Mouse (Mus musculus): ENCODE measurements around the gene Ank3. TPM values are rescaled to one million over a fixed set of nuclear protein-coding genes. Genes with fewer than 3 reads are reported as not detected.

Ank3 gene
- not detected in 2 replicates for total RNA-seq (2014; fragmentation: Nextera tagmentation)
- 0.05 and 0.39 TPM in 2 replicates for total RNA-seq (2017)

DNA sequence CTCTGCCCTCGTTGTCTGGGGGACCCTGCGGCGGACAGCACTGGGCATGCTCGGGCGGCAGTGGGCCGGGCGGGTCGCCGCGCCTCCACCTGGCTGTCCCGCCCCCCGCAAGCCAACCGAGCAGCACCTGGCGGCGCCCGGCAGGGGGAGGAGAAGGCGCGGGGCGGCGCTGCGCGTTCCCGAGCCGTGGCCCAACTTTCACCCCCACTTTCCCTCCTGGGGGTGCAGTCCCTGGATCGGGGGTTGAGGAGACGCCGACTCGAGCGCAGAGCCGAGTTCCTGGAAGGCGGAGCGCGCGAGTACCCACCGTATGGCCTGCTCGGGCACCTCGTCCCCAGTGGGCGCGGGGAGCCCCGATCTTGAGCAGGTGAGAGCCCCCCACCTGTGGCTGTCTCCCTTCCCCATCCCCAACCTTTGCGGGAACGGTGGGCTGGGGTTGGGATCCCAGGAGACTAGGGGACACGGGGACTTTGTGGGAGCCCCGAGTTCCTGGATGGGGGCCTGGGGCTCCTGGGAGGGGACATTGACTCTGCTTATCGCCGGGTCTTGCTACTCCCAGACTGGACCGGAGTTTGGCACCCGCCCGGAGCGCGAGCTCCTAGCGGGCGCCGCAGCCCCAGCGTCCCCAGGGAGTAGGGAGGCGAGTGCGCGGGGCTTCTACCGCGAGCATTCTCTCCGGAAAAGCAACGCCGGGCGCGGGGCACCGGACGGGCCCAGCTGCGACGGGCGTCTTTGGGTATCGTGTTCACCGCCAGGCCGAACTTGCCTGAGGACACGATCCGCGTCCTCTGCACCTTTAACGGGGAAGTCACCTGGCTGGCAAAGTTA lies at the start of gene Ank3:
Gene Ank3 (plus strand): TSS at position 11 of the 828 bp plus-strand sequence.
- ATAC-seq (replicated peaks; ENCODE audit: poor library complexity, severe bottlenecking) = peak; percentile 55; the same call in 1 of the 2 replicates

DNA sequence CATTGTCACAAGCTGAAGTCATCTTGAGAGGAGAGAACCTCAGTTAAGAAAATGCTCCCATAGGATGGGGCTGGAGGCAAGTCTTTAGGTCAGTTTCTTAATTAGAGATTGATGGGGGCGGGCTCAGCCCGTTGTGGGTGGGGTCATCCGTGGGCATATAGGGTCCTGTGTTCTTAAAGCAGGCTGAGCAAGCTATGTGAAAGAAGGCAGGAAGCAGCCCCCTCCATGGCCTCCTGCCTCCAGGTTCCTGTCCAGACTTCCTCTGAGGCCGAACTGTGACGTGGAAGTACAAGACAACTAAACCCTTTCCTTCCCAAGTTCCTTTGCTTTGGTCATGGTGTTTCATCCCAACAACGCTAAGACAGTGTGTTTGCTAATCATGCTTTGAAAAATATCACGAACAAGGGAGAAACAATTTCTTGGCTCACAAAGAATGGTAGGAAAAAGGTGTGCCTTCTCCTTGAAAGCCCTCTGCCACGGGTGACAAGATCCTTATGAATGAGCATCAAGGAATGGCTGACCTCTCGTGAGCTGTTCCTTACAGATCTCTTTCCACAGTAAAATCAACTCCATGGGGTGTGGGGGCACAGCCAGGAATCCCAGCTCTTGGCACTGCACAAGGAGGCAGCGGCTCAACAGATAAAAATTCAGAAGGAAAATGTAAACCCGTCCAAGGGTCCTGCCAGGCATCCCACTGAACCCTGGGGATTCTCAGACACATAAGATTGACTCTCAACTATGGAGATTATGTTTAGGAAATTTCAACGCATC lies 47.3 kb upstream of the Ank3 start:
- ATAC-seq (replicated peaks; ENCODE audit: poor library complexity, severe bottlenecking) = peak; percentile 68

DNA sequence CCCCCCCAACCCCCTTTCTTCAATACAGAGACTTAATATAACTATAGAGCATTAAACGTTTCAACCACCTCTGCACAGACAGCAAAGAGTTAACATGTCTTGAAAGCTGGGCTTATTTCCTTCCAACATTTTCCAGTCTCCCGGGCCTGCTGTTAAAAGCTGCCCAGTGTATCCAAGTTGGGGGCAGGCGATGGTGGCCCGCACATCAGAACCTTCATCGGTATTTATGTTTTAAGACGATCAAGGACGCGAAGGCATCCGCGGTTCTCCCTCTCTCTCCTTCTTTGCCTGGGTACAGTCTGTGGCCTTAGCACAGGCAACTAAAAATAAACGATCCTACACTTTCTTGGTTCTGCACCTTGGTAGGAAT lies 46.7 kb upstream of the Ank3 start:
- ATAC-seq (replicated peaks; ENCODE audit: poor library complexity, severe bottlenecking) = no peak

DNA sequence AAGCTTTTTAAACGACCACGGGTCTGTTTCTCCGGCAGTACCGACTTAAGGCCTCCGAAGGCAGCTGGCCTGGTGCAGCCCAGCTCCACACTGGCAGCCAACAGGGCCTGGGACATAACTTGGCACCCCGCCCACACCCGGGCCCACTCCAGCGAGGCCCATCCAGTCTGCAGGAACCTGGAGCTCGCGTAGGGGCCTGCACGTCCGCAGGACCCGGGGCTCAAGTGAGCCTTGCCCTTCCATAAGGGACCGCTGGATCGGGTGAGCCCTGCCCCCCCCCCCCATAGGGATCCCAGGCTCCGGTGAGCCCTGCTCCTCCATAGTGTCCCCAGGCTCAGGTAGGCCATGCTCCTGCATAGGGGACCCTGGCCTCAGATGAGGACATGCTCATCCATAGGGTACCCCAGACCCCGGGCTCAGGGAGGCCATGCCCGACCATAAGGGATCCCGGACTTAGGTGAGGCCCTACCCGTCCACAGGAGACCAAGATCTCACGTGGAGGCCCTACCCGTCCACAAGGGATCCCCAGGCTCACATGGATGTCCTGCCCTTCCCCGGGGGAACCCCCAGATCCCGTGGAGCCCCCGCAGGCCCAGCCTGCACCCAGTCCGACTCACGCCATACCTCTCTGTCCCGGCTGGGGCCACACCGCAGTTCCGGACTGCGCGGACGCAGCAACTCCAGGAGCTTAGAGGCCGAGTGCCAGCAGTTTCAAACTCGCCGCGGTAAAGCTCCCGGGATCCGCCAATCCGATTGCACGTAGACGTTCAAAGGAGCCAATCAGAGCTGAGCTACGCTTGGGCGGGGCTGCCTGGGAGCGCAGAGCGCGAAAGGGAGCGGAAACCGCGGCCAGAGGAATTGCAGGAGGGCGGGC lies 46.1 kb upstream of the Ank3 start, which contains the start of gene Cdk1:
Gene Cdk1 (minus strand): TSS at position 727 of the 874 bp plus-strand sequence.
- ATAC-seq (replicated peaks; ENCODE audit: poor library complexity, severe bottlenecking) = peak; percentile 89

DNA sequence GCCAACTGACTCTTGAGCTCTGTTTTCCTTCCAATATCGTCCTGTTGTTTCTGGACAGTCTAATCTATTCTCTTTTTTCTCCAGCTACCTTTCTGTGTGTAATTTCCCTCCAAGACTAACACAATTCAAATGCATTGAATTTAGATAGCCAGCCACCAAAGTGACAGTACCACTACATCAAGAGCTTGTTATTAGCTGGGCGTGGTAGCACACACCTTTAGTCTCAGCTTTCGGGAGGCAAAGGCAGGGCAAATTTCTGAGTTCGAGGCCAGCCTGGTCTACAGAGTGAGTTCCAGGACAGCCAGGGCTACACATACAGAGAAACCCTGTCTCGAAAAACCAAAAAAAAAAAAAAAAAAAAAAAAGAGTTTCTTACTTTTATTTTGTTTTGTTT lies 45.5 kb upstream of the Ank3 start:
- peak; percentile 10; the same call in 1 of the 2 replicates for ATAC-seq (replicated peaks; ENCODE audit: poor library complexity, severe bottlenecking)

DNA sequence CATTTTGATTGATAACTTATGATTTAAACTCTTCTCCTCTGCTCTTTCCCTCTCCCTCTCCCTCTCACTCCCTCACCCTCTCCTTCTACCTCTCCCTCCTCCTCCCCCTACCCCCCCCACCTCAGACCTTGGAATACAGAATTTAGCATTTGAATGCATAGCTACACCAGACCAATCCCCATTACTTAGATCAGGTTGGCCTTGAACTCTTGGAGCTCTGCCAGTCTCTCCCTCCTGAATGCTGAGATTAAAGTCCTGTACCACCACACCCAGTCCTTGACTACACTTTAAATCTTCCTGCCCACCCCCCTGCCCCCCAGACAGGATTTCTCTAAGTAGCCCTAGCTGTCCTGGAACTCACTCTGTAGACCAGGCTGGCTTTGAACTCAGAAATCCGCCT lies 38.9 kb upstream of the Ank3 start:
- no peak for ATAC-seq (replicated peaks; ENCODE audit: poor library complexity, severe bottlenecking)

DNA sequence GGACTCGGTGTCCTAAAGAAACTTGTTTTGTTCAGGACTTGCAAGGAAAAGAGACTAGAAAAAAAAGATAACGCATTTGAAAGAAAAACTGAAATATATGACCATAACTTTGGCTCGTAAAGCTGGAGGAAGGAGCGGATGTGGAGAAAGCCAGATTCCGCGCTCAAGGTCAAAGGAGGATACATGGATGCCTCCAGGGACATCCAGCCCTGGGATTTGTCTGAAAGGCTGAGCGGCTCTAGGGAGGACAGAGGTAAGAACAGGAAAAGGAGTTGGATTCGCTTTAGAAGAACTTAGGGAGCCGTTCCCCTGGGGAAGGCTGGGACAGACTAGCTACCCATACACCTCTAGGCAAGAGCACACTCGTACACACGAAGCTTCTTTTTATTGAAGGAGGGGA lies 32.4 kb upstream of the Ank3 start:
- ATAC-seq (replicated peaks; ENCODE audit: poor library complexity, severe bottlenecking) = no peak

DNA sequence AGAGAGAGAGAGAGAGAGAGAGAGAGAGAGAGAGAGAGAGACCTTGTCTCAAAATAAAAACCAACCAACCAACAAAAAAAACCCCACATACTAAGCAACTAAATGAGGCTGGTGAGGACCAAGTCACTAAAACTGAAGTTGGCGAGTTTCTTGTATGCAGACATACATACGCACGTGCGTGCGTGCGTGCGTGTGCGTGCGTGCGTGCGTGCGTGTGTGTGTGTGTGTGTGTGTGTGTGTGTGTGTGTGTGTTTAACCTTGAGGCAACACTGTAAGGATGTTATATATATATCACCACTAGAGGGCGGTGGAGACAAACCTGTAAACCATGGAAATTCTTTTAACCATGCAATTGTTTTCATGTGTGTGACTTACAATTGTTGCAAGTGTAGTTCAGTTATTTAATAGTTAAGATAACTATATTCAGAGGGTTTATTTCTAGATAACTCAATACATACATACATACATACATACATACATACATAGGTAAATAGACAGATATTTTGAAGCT lies 31.6 kb upstream of the Ank3 start:
- peak; percentile 44; the same call in 1 of the 2 replicates for ATAC-seq (replicated peaks; ENCODE audit: poor library complexity, severe bottlenecking)

DNA sequence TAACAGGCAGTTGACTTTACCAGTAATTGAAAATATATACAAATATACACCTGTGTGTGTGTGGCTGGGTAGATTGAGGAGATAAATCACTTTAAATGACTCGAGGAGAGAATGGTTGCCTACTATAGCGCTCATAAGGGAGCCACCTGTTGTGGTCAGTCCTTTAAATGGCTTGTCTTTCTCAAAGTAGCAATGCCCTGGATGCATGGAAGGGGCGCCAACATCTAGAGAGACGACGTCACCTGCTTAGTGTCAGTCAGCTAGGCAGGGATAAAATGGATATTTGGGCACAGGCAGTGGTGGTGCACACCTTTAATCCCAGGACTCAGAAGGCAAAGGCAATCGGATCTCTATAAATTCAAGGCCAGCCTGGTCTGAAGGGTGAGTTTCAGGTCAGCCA lies 29.3 kb upstream of the Ank3 start:
- no peak for ATAC-seq (replicated peaks; ENCODE audit: poor library complexity, severe bottlenecking)

DNA sequence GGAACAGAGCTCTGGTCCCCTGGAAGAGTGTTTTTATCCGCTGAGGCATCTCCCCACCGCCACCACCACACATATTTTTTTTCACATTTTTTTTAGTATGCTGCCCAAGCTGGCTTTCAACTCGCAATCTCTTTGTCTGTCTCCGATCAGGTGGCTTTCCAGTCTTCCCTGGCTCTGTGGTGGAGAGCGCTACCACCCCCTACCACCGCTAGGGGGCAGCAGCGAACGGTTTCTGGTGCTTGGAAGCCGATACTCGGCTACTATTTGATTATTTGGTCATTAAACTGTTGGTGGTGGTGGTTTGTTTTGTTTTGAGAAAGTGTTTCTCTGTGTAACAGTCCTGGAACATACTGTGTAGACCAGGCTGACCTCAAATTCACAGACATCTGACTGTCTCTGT lies 27.1 kb upstream of the Ank3 start:
- ATAC-seq (replicated peaks; ENCODE audit: poor library complexity, severe bottlenecking) = peak; percentile 77

DNA sequence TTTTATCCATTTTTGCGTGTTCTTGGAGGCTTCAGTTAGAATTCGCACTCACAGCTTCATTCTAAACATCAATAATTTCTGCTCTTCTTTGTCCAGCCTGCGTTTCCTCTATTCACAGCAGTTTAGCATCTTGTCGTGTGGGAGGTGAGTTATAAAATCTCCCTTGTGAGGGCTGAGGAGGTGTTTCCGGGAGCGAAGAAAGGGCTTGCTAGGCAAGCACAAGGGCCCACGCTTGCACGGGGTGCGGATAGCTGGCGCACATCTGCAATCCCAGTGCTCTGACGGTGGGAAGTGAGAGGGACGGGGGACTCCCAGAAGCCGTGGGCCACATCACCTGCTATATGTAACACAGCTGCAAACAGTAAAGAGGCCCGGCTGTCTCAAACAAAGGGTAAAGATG lies 26.5 kb upstream of the Ank3 start:
- no peak for ATAC-seq (replicated peaks; ENCODE audit: poor library complexity, severe bottlenecking)

DNA sequence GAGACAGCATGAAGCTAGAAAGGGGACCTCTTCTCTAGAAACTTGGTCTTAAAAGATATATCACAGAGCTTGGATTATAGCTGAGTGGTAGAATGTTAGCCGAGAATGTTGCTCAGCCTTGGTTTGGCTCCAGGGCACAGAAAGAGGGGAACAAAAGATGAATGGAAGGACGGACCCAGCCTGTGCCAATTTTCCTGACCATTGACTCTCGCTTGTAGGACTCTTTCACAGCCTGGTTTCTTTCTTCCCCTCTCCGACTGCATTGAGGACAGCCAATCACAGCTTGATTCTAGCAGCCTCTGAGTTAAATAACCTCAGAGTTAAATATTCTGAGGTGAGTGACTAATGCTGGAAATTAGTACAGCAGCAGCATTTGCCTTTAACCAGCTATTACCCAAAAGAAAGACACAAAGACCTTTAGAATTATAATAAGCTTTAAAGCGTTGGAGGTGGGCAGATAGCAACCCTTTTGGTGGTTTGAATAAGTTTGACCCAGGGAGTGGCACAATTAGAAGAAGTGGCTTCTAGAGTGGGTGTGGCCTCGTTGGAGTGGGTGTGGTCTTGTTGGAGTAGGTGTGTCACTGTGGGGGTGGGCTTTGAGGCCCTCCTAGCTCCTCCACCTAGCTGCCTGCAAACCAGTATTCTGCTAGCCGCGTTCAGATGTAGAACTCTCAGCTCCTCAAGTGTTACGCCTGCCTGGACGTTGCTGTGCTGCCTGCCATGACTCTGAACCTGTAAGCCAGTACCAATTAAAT lies 24.6 kb upstream of the Ank3 start:
- no peak for ATAC-seq (replicated peaks; ENCODE audit: poor library complexity, severe bottlenecking)

DNA sequence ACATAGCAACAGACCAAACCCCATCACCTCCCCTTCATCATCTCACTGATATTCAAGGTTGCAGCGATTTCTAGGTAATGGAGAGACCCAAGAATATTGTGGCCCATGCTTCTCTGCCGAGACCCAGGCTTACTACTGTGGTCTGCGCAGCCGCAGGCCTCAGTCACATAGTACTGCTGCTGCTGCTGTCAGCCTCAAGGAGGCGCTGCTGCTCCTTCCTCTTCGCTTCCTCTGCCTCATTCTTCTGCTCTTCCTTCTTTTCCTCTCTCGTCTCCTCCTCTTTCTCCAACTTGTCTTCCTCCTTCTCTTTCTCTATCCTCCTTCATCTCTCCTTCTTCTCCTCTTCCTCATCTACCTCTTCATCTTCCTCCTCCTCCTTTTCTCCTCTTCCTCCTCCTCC lies 23.4 kb upstream of the Ank3 start:
- no peak for ATAC-seq (replicated peaks; ENCODE audit: poor library complexity, severe bottlenecking)

DNA sequence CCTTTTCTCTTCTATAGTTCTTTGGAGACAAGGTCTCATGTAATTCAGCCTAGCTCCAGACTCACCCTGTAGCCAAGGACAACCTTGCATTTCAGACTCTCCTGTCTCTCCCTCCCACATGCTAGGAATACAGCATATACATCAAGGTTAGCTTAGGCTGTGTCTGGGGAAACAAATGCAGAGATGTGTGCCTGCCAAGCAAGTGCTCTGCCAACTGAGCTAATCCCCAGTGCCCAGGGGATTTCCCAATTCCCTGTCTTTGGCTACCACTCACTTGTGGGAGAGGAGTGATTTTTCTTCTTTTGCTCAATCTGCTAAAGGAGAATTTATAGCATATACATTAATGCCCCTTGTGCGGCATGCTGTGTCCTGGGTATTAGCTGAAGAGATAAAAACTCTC lies 15.4 kb upstream of the Ank3 start:
- ATAC-seq (replicated peaks; ENCODE audit: poor library complexity, severe bottlenecking) = no peak

DNA sequence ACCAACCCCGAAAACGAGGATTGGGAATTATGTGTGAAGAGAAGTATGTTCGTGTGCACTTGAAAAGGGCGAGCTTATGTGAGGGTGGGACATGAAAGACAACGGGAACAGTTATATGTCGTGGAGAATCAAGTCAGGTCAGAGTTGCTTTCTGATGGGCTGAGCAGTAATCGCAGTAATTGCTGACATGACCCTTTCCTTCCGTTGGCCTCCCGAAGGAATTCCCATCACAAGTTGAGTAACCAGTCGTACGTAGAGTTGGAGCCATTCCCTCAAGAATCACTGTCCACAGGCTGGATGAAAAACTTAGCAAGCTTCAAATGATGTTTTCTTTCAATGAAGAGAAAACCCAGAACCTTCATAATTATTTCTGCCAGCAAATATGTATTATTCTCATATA lies 13.9 kb upstream of the Ank3 start:
- ATAC-seq (replicated peaks; ENCODE audit: poor library complexity, severe bottlenecking) = no peak

DNA sequence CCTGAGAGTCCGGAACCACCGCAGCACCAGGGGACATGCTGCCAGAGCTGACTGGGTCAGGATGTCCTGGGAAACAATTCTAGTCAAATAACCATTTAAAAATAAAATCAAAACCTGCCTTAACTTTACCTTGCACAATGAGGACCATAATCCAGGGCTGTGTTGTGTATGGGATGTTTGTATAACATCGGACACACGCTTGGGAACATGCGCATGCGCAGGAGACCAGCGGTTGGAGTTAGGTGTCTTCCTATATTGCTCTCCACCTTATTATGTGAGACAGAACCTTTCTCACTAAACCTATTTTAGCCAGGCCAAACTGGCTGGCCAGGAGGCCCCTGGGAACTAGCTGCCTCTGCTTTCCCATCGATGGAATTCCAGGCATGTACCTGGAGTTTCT lies 13.4 kb upstream of the Ank3 start:
- ATAC-seq (replicated peaks; ENCODE audit: poor library complexity, severe bottlenecking) = no peak

DNA sequence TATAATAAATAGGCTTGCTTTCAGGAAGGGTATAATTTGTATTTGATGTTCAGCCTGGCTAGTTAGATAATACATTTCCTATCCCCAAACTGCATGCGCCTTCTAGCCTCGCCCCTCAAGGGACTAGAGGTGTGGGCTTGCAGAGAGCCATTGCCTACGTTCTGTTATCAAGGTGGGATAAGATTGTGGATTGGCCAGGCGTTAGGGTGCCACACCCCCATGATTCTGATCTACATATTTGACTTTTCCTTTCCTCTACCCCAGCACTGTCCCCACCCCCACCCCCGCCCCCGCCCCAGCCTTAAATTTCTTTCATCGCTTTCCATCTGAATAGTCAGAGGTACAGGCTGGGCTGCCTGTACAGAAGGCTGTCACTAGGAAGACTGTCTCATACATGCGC lies 11.8 kb upstream of the Ank3 start:
- ATAC-seq (replicated peaks; ENCODE audit: poor library complexity, severe bottlenecking) = no peak

DNA sequence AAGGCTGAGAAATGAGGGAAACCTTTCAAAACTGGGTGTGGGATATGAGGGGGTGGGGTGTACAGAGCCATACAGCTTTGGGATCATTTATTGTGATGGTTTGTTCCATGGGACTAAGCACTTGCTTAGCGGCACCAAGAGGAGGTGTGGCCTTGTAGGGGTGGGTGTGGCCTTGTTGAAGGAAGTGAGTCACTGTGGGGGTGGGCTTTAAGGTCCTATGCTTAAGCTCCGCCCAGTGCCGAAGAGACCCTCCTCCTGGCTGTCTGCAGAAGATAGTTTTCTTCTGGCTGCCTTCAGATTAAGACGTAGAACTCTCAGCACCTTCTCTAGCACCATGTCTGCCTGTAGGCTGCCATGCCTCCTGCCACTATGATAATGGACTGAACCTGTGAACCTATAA lies 9.1 kb upstream of the Ank3 start:
- ATAC-seq (replicated peaks; ENCODE audit: poor library complexity, severe bottlenecking) = no peak

DNA sequence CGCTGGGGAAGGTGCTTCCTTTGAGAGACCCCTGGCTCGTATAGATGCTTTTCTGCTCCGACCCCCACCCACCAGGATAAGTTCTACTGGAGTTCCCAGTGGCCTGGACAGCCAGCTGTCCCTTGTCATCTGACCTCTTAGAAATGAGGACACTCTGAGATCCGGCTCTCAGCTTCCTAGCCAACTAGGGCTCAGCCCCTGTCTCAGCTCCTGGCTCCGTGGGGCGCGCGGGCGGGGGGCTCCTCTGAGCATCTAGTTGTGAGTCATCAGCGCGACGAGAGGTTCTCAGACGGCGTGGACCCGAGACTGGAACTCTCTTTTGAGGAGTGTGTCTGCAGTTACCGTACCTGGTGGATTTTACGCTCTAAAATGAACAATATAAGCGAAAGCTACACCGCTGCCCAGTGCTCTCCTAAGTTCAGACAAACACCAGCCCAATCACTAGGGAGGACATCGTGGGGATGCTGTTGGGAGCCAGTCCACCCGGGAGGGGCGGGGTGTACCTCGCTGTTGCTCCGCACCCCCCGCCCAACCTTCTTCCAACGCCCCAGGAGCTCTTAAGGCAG lies 293 bp upstream of the Ank3 start:
- ATAC-seq (replicated peaks; ENCODE audit: poor library complexity, severe bottlenecking) = 0 out of 2 replicates have a peak, but pooled peaks have one; percentile 9
